Mouse (Mus musculus) v-Abl transformed pro-B cells (cell line): ENCODE data around the gene Gpr83.

Experiments used
- in situ Hi-C, 2 experiments: fragments of 400-800 bp; cut with MboI; formaldehyde crosslinking; loops; one replicate each; pipeline ENCODE4 v1.15.1; 2025; ENCODE audit not compliant: unreplicated experiment in 2 of 2

The Gpr83 gene

DNA sequence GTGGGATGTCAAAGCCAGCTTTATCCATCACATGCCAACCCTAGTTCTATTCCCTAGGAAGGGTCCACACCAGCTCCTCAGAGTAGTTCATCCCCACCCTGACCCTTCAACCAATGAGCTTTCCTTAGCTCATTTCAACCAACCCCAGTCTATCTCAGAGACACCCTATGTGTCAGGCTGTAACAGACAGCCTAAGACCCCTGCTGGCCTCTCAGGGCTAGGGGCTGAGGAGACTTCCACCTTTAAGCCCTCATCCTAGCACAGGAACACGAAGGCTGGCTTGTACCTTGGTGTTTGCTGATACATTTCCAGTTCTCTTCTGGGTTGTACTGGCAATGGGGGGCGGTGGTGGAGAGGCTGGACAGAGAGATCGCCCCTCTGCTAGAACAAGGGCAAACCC is 43.0 kb downstream of the Gpr83 start:
- in situ Hi-C loops = loop anchor here in 1 of 2 experiments (25.0 kb wide), 1 partner anchor 609 kb away; no protein-coding TSS in a partner anchor

DNA sequence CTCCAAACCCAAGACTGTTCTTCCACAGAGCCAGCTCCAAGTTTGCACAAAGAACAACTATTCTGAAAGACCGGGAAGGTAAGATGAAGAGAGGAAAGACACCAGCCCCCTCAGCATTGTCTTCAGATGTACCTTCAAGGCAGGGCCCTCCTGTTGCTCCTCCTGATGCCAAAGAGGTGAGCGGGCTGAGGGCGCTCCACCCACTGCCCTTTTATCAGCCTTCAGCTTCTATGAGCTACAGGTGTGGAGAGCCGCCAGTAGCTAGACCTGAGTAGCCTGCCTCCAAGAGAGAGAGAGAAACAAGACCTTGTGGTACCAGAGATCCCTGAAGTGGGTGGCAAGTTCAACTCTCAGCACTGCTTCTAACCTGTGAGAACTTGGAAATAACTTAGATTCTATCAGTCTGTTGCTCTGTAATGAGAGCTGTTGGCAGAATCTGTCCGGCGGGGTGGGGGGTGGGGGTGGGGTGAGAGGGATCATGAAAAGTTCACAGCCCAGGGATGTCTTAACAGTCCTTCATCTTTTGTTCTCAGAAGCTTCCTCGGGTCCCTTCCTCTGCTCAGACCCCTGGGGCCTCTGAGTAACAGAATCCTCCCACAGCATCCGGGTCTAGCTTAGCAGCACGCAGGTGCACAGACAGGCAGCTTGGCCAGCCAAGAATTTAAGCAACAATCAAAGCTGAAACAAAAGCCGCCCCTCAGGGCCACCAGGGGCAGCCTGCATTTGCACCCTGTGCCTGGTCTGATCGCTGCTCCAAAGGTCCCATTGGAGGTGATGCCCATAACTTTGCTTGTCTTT is 43.8 kb downstream of the Gpr83 start, which contains the start of gene Izumo1r:
TSS of gene Izumo1r (minus strand) at position 369 of the 798 bp plus-strand sequence.
- in situ Hi-C loops = loop anchor here in 1 of 2 experiments (25.0 kb wide), 1 partner anchor 609 kb away; no protein-coding TSS in a partner anchor

DNA sequence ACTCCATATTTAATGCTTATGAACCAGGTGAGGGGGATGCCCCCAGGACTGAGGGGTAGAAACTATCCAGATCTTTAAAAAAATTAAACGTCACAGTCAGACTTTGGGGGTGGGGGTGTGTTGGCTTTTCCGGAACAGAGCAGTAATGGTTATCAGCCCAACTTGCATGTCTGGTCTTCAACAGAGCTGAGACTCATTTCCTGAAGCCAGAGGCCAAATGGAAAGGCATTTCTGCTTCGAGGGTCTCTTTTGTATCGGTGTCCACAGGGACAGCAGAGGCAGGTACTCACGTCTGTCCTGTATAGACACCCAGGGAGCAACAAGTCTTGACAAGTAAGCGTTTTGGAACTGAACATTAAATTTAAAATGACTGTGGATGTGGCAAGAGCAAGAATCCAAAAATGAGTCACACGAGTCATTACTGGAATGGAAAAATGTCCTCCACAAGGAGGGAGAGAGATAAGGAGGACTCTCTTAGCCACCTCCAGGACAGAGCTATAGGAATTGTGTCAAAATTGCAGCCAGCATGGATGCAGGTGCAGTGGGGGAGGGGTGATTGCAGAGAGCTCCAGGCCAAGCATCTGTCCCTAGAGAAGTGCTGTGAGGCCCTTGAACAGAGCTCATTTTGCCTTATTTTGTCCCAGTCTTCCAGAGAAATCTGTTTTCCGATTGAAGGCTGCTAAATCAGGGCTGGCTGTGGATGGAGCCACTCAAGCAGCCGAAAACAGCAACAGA is 44.9 kb downstream of the Gpr83 start:
- in situ Hi-C loops = loop anchor here in 1 of 2 experiments (25.0 kb wide), 1 partner anchor 607 kb away; no protein-coding TSS in a partner anchor

DNA sequence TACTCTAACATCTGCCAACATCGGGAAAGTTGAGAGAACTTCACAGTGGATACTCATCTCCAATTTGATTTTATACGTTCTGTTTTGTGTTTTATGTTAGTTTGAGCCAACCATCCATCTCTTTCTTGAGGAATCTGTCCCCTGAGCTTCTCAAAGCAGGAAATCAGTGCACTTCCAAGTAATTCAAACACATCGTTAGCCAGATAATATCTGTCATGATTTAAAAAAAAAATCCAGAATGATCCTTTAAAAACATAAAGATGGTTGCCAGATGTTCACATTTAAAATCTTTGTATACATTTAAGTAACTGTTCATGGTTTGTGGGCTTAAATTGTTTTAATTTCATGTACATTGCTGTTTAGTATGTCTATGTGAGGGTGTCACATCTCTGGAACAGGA is 45.9 kb downstream of the Gpr83 start:
- in situ Hi-C loops = loop anchor here in 1 of 2 experiments (25.0 kb wide), 1 partner anchor 606 kb away; no protein-coding TSS in a partner anchor

DNA sequence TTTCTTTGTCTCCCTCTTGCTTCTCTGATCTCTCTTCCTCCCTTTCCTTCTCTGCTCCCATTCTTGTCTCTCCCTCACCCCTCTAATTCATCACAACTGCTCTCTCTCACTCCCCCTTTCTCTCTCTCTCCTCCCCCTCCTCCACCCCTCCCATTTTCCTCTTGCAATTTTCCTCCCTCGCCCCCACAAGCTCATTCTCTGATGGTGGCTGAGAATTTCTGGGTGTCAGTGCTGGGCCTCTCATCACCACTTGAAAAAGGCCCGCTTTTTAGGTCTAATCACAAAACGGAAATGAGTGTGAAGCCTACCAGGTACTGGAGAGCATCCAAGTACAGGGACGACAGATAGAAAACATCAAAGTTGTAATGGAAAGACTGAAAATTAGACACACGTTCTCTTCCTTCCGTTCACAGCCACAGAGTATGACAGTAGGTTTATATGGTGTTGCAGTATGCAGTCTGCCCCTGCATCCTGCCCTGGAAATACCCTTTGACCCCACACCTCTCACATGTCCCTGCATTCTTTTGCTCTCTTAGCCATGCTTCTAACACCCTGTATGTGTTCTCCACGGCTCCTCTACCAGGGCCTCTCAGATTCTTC is 47.9 kb downstream of the Gpr83 start:
- in situ Hi-C loops = loop anchor here in 1 of 2 experiments (25.0 kb wide), 1 partner anchor 604 kb away; no protein-coding TSS in a partner anchor

DNA sequence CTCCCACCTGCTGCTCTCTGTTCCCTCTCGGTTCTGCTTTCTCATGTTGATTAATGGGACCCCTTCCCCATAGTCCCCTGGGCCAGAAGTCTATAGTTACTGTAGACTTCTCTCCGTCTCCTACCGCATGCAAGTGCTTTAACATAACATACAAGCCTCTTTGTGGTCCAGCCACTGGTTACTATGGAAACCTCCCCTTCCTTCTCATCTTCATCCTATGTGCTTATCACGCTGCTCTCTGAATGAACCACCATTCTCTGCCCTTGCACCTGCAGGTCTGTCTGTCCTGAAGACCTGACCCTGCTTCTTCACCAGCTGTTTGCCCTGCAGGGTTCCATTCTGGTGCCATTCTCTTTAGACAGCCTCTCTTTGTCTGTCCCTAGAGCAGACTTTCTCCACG is 50.0 kb downstream of the Gpr83 start:
- in situ Hi-C loops = loop anchor here in 1 of 2 experiments (25.0 kb wide), 1 partner anchor 602 kb away; no protein-coding TSS in a partner anchor

DNA sequence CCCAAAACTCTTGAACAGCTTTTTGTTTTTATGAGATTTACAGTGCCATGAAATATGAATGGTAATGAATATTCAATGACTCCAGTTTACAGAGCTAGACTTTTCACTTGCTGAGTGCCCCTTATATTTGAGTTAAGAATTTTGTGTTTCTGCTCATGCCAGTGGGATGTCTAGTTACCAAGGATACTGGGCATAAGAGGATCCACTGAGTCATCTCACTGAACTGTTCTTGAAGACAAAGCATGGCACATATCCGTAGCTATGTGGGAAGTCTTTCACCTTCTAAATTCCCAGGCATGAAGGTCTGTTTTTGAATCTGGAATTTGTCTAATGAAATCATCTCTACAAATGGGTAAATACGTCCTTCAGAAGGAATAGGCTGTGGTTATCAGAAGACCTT is 52.0 kb downstream of the Gpr83 start:
- in situ Hi-C loops = loop anchor here in 1 of 2 experiments (25.0 kb wide), 1 partner anchor 600 kb away; no protein-coding TSS in a partner anchor

DNA sequence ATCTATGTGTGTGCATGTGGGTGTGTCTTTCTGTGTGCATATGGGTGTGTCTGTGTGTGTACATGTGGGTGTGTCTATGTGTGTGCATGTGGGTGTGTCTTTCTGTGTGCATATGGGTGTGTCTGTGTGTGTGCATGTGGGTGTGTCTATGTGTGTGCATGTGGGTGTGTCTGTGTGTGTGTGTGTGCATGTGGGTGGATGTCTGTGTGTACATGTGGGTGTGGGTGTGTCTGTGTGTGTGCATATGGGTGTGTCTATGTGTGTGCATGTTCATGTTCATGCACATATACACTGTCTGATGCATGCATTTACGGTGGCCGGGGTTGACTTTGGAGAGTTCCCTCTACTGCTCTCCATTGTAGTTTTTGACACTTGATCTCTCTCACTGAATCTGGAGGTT is 57.7 kb downstream of the Gpr83 start:
- in situ Hi-C loops = loop anchor here in 1 of 2 experiments (25.0 kb wide), 1 partner anchor 595 kb away; no protein-coding TSS in a partner anchor

DNA sequence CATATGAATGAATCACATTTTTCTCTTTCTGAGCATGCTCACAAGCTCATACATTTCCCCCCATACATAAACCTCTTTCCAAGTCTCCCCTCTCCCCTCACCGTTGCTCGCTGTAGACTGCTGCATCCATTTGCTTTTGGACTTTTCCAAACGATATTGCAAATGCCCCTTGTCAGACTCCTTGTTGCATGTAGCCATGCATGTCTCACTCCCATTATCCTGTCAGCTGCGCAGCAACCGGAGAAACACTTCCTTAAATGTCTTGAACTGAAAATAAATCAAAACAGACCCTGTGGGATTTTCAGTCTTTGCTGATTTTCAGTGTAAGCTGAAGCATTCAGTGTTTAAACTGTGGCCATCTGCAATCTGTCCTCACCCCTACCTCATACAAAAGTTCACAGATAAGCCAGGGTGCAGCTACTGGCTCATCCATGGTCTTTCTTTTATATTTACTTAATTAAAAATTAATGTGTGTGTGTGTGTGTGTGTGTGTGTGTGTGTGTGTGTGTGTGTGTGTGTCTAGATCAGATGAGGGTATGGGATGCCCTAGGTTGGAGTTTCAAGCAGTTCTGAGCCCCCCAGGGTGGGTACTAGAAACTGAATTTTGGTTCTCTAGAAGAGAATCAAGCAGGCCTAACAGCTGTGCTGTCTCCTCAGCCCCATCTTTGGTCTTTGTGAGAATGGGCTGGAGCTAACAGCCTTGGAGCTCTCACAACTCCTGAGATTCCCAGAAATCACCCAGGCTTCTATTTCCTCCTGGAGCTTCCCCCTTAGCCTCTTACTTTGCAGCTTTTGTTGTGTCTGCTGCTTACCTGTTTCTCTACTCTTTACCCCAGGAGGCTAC is 59.0 kb downstream of the Gpr83 start:
- in situ Hi-C loops = loop anchor here in 1 of 2 experiments (25.0 kb wide), 1 partner anchor 593 kb away; no protein-coding TSS in a partner anchor
